Mouse (Mus musculus) lung, postnatal 36 days (tissue): ENCODE measurements around the gene Lrpap1.

Experiments
- DNase-seq: peaks from one replicate; pipeline ENCODE4 v3.0.0; 2022; ENCODE audit warnings: mixed read lengths

Gene Lrpap1

DNA sequence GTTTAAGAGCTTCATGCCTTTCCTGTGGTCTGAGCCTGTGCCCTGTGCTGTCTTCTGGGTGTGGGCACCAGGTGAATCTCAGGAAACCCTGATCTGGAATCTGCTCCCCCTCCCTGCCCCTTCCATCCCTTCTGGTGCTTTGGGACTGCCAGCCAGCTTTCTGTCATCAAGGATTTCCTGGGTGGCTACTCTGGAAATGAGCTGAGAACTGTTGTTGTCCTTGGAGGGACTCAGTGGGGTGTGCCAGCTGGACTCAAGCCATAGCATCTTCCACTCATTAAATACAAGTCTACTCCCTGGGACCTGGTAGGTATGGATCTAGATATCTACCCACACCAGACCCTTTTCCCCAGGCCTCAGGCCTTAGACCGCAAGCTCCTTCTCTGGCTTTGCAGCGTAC is 12.9 kb upstream of the Lrpap1 start:
- peak; percentile 16 for DNase-seq

DNA sequence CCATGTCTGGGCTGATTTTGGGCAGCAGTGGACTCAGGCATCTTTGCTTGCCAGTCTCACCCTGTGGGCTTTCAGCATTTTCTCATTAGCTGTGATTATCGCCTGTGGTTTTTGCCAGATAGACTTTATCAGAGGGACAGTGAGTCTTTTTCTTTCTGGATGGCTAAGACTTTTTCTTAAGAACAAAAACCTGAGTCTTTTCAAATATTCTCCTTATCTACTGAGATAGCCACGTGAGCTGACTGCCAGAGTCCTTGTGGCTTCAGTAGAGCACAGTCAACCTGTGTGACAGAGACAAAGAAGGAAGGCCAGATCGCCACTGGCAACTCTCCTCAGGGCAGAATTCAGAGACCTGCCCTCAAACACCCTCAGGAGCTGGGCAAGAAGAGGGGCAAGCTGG is 12.1 kb upstream of the Lrpap1 start:
- DNase-seq, result no peak

DNA sequence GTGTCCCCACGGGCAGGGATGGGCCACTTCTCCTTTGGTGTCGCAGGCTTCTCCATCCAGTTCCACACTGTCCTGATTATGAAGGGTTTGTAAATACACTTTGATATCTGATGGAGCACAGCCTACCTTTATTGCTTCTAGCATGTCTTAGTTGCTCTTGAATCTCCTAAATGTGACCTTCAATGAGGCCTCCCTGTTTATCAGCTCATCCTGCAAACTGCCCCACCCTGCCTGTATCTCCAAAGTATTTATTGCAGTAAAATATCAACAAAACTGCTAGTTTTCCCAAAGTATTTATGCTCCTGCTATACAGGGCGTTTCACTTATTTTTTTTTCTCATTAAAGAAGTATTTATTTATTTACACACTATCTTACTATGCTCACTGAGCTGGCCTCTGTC is 10.4 kb upstream of the Lrpap1 start:
- no peak for DNase-seq

DNA sequence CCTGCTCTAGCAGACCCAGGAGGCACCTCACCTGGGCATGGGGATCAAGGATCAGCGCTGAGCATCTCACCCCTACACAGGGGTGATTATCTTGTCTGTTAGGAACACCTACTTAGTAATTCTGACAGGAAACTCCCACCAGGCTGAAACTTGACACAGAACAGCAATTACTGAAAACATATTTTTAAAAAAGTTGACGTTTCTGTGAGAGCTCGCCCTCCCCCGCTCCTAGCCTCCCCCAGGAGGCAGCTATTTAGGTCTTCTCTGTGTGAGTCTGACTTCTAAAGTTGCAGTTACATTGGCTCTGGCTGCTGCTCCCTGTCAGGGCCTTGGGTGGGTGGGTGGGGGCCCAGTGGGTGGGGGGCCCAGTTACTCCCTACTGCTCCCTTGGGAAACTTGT is 6.9 kb upstream of the Lrpap1 start:
- DNase-seq, result no peak

DNA sequence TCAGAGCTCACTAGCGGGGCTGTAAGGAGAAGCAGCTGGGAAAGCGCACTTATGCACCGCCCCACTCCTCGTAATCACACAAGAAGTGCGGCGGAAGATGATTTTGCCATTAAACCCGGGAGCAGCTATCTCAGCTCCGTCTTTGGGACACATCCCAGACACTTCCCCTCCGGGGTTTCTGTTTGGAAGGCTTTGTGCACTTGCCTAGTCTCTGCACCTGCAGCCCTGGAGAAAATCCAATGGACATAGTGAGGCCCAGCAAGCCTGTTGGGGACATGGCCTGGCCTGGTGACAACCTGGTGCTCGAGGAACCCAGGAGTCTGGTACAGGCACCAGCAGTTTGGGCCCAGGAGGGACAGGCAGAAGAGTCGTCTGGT is 344 bp upstream of the Lrpap1 start:
- no peak for DNase-seq

DNA sequence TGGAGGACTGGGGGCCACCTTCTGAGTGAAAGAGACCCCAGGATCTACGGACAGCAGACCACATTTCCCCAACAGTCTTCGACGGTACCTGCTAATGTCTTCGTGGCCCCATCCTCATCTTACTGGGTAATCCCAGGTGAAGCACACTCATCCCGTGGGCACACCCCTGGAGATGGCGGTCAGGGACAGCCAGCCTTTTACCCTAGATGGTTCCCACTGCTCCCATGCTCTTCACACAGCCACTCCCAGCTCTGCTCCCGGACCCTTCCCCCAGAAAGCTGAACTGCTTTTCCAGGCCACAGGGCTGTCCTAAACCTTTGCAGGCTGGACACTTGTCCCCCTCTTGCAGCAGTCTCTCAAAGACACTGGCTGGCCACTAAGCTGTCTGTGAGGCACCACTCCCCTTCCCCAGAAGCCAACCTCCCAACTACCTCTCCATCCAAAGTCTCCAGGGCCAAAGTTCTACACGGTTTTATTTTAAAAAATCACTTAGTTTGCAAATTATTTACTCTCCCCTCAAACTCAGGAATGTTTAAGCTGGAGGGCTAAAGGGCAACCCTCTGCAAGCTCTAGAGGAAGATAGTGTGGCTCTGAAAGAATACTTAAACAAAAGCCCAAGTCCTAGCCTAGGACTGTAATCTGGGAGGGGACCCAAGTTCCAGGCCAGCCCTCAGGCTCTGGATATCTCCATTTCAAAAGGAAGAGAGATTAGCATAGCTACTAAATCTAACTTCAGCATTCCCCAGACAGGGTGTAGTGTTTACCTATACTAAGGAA is 1.2 kb downstream of the Lrpap1 start:
- no peak for DNase-seq

DNA sequence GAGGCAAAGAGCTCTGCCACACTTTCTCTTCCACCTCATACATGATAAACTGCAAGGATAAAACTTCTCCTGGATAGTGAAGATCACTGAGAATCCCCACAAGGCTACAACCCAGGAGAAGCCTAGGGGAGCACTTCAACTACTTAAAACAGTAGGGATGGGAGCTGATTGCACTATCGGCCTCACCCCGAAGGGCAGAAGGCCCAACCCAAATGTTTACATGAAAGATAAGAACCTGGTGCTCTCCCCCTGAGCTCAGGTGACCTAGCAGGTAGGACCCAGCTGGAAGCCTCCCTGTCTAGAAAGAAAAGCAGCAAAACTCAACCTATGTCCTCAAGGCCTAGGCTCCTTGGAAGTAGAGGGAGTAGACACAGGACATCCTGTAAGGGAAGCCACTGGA is 2.0 kb downstream of the Lrpap1 start:
- DNase-seq, result no peak

DNA sequence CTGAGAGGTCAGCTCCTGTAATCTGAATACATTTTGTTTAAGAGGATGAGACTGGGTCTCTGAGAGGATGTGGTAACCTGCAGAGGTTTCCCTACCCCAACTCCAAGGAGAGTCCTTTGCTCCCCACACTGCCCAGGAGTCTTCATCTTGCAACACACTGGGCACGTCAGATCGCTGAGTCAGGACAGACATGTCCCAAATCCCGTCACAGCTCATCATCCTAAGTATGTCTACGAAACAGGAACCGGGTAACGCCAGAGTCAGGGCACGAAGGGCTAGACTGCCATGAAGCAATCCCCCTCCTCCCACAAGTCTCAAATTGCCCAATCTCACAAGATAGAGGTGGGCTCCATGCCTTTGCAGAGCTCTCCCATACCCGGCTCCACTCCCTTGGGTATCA is 2.5 kb downstream of the Lrpap1 start:
- DNase-seq, result peak; percentile 21

DNA sequence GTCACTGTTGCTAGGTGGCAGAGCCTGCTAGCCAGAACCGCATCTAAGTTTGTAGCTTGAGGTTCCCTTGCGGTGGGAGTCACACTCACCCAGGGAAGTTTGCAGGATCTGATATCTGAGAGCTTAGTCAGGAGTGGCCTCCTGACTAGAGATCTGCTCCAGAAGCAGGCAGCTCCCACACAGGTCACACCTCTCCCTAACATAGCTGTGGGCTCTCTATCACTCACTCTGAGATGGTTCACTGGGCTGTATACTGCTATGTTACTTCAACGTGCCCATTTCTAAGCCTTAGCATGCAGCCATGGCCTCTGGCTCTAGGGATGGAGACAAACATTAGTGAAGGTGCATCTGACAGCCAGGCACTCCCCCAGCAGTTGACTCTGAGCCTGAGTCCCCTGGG is 13.9 kb downstream of the Lrpap1 start:
- no peak for DNase-seq

DNA sequence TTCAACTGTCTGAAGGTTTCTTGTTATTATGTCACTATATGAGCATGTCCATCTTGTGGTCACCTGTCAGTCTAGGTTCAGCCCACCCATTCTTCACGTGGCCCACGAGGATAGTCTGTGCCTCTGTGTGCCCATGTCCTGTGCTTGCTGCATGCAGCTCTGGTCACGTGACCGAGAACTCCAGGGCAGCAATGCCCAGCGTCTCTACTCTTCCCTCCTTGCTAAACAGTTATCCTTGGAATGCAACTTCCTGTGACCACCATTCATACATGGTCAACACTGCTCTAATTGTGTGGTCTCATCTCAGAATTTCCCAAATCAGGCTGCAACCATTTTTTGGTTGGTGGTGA is 16.0 kb downstream of the Lrpap1 start:
- DNase-seq, result no peak

DNA sequence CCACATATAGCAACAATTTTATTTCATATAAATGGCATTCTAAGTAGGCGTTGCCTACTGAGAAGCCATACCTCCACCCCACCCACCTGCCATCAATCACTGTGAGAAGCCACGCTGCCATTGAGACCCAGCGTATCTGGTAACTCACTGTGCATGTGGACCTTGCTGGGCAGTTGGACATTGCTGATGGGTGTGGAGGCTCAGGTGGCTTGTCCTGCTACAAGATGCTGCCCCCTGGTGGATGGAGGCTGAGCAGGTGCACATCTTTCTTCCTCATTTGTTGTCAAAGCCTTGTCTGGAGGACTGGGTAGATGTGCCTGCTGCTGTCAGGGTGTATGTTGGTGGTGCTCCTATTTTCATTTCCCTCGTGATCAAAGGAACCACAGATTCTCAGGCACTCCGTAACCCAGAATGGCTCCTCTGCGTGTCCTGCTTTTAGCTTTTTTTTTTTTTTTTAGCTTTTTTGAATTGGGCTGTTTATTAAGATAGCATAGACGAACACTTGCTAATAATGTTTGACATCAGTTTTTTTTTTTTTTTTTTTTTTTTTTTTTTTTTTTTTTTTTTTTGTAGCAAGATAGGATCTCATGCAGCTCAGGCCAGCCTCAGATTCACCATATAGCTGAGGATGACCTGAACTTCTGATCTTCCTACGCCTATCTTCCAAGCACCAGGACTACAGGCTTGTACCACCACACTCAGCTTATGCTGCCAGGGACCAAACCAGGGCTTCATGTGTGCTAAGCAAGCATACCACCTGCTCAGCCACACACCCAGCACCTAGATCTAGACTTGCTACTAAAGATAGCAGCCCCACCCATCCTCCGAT is 16.6 kb downstream of the Lrpap1 start:
- DNase-seq, result peak; percentile 82

DNA sequence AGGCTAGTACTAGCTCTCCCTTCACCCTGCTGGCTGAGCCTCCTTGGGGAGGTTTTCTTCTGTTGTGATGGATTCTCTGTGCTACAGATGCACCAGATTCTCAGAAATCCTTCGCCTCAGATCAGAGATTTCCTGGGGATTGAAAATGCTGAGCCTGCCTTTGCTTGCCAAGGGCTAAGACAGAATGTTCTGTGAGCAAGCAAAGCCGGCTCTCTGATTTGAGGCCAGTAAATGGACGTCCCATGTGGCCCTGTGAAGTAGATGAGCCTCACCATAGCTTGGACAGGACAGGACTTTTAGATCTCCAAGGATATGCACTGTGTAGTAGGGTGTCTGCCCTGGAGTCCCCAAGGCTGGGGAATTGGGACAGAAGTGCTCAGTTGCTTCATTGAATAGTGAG is 20.7 kb downstream of the Lrpap1 start:
- DNase-seq, result no peak

DNA sequence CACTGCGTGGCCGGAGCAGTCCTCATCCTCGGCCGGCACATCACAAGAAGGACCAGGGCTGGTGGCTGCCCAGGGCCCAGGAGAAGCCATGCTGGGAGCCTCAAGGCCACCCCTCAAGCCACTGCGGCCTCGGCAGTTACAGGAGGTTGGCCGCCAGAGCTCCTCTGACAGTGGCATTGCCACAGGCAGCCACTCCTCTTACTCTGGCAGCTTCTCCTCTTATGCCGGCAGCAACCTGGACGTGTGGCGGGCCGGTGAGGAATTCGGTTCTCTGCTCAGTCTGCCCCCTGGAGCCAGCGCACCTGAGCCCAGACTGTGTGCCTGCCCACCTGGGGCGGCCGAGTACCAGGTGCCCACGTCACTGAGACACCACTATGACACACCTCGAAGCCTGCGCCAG is 26.5 kb downstream of the Lrpap1 start:
- DNase-seq, result no peak

DNA sequence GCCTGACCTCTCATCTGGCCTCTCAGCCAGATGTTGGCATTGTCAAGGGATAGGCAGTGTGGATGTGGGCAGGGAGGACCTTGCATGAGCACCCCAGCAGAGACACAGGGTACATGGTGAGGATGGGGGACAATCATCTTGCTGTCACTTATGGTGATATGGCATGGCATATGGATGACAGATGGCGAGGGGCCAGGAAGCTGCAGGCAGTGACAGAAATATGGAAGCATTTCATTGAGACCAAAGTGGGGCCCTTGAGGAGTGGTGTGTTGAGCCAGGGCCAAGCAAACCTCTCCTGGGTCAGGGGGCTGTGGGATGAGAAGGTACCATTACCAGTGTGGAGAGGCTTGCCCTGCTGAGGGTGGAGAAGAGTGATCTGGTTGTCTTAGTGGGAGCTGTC is 29.2 kb downstream of the Lrpap1 start:
- no peak for DNase-seq

DNA sequence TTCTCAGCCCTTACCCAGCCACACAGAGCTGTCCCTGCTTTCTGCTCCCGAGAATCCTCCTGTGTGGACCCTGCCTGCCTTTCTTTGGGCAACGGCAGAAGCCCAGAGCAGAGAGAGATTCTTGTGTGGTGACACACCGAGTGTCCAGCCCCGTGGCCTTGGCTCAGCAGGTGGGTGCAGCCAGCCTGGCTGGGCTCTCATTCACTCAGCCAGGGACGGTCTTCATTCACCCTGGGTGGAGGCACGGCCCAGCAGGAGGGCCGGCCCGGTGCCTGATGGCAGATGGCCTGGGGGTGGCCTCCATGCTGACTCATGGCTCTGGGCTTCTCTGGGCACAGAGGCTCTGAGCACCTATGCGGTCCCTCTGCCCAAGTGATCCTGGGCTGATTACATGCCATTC is 31.6 kb downstream of the Lrpap1 start:
- DNase-seq, result no peak

DNA sequence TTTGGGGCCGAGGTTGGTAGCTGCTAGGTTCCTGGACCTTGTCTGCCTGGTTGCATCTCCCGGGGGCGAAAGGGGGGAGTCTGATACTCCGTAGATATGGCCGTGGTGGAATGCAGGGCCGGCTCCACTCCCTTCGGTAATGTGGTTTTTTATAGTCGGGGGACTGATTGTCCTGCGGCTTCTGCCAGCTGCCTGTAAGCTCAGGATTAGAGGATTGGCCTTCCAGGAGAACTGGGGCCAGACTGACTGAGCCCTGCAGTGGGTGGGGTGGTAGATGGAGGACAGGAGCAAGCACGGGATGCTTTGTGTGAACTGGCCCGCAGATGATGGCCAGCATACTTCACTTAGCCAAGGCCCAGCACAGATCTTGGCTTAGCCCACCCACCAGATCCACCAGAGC is 32.3 kb downstream of the Lrpap1 start:
- DNase-seq, result no peak

DNA sequence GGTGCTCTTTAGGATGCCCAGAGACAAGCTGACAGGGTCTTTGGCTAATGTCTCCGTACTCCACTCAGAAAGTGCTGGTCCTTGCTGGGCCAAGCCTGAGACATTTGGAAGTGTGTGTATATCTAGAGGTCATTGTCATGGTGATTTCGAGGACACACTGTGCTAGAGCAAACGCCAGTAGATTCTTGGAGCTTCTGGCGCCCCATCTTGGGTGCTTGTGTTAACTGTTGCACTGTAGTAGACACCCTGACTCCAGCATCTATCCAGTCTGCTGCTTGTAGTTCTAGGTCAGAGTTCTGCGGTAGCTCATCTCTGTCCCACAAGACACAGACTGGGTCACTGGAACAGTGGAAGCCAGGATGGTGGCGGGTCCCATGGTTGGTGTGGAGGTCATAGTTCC is 33.7 kb downstream of the Lrpap1 start:
- no peak for DNase-seq

DNA sequence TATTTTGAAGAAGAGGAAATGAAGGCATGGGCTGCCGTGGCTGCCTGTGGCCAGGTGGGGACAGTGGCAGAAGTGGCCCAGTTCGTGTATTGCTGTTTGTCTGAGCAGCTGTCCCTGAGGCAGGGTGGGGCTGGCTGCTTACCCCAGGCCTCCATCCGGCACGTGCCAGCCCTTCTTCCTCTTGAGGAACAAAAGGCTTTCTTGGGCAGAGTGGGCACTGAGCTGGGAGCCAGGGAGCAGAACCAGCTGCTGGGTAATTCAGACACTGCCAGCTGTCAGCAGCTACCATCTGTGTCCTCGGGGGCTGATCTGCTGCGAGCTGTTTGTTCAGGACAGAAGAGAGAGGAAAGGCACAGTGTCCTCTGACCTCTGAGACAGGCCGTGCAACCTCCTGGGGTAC is 34.6 kb downstream of the Lrpap1 start:
- DNase-seq, result peak; percentile 10

DNA sequence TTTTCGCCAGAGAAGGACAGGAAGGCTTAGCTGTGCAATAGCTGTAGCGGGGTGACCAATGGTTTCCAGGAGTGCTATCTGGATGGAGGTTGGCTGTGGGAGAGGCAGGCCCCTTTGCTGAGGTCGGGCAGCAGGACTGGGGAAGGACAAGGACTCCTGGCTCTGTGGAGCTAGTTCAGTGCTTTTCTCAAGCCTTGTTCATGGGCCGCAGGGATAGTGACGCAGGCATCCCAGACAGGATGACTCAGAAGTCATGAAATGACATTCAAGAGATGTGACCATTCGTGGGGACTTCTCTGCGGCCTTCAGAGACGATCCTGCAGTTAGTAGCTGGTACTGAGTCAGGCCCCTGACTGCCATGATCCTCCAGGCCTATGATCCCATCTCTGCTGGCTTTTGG is 35.3 kb downstream of the Lrpap1 start:
- no peak for DNase-seq

DNA sequence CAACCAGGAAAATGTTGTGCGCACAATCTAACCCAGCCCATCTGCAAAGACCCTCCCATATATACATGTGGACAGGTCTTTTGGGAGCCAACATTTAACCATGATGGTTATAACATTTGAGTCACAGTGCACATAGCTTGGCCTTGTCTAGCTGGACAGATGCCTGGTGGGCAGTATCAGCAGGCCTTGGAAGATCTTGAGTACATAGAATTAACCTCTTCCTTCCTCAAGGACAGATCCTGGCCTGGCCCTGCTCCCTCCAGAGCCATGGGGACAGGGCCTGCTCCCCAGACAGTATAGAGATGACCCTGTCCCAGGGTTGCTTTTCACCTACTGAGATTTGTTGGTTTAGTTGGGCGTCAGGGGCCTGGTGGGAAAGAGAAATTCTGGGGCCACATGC is 35.7 kb downstream of the Lrpap1 start:
- no peak for DNase-seq

DNA sequence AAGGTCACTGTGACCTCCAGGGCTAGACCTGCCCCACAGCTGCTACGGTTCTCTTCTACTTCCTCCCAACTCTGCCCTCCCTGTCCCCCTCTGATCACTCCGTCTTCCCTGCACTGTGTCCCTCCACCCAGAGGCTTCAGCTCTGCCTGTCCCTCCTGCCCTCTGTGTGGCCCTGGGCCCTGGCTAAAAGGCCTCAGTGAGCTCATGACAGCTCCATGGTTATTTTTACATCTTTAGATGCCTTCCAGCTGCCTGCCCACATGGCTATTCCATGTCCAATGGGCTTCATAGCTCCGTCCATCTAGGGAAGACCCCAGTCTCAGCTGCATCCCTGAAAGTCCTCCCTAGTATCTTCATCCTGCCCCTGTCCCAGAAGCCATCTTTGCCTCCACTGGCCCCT is 45.5 kb downstream of the Lrpap1 start:
- no peak for DNase-seq

DNA sequence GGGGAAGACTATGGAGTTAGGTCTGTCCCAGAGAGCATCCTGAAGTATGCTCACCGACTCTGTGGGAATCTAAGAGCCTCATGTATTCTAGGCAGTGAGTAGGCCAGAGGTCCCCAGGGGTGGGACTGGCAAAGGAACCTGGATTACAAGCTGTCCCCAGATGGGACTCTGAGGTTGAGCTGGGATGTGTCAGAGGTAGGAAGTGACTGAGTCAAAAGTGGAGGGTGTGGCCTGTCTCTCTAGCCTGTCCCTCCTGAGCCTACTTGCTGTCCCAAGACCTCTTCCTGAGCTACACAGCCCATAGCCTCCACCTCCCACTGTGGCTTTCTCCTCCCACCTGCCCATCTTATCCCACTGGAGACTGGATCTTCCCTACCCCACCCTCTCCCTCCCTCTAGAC is 47.4 kb downstream of the Lrpap1 start:
- DNase-seq, result no peak

DNA sequence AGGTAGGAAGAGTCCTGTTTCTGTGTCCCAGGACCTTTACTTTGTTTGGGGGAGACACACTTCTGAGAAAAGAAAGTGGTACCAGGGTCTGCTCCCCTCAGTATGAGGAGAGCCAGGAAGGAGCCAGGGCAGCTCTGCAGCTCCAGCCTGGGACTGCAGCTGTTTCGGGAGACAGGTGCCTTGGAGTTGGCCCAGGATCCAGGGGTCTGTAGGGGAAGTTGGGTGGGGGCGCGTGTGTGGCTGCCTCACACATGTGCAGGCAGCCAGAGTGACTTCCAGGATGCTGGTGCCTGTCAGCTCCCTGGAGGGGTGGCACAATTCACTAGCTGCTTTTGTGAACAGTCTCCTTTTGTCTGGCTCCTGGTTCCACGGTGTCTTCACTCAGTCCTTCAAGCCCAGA is 48.0 kb downstream of the Lrpap1 start:
- DNase-seq, result no peak

DNA sequence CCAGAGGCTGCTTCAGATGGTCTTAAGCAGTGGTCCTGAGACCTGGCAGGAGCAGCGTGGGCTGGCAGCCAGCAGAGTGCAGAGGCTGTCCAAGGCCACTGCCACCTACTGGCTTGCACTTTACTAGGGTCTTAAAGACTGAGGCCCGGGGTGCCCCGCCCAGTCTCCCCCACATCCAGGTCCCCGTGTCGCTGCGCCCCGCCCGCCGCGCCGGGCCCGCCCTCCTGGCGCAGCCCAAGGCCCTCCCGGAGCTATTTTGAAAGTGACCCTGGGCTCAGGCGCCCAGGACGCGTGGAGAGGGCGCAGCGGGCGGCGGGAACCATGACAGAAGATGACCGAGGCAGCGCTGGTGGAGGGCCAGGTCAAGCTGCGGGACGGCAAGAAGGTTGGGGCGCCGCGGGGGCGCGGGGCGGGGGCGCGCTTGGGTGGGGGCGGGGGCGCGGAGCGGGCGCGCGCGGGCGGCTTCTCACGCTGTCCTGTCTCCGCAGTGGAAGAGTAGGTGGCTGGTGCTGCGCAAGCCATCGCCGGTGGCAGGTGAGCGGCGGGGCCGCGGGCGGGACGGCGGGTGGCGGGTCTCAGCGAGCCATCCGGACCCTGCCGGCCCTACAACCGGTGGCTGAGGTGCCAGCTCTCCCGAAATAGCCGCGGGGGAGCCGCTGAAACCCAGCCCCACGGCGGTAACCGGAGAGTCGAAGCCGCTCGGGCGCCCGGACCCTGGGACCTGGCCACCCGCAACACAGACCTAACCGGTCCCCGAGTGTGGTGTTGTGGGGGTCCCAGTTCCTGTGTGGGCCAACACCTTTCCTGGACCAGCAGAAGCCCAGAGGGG is 48.7 kb downstream of the Lrpap1 start, which contains the start of gene Dok7:
Dok7 (plus strand) TSS at position 163 of the 829 bp plus-strand sequence.
- DNase-seq, result peak; percentile 67
